Mouse (Mus musculus) thymus, adult 2 months (tissue): ENCODE data around the gene Atxn1. TPM values are rescaled to one million over a fixed set of nuclear protein-coding genes. Genes with fewer than 3 reads are reported as not detected.

Source experiments
- DNase-seq: peaks from one replicate; pipeline ENCODE4 v3.0.0; 2021
- H3K27ac ChIP-seq: fragments of 200-500 bp; 2 replicates; pipeline ENCODE4 v1.5.1; 2012; ENCODE audit warnings: low read length, control low read depth; ENCODE audit not compliant: control insufficient read depth, insufficient read depth
- H3K27me3 ChIP-seq: fragments of 200-500 bp; 2 replicates; pipeline ENCODE4 v1.6.1; 2012; ENCODE audit warnings: mild to moderate bottlenecking, low read length, moderate library complexity, mixed read lengths; ENCODE audit not compliant: control insufficient read depth, insufficient read depth
- H3K36me3 ChIP-seq: fragments of 200-500 bp; 2 replicates; pipeline ENCODE4 v1.6.1; 2012; ENCODE audit warnings: mild to moderate bottlenecking, low read length, moderate library complexity; ENCODE audit not compliant: control insufficient read depth, insufficient read depth
- H3K4me1 ChIP-seq: fragments of 200-500 bp; replicated peaks from 2 replicates; pipeline ENCODE4 v1.6.1; 2012; ENCODE audit warnings: low read length; ENCODE audit not compliant: control insufficient read depth, insufficient read depth
- H3K4me3 ChIP-seq: fragments of 200-500 bp; 2 replicates; pipeline ENCODE4 v1.5.1; 2012; ENCODE audit warnings: mild to moderate bottlenecking, low read length, control low read depth, moderate library complexity; ENCODE audit not compliant: control insufficient read depth, insufficient read depth
- CTCF ChIP-seq: fragments of 200-500 bp; IDR thresholded peaks from 2 replicates; pipeline ENCODE4 v1.5.1; 2012; ENCODE audit warnings: mild to moderate bottlenecking, control low read depth, low read length, moderate library complexity, borderline replicate concordance; ENCODE audit not compliant: control insufficient read depth, poor library complexity, insufficient read depth; ENCODE audit errors: extremely low read depth
- POLR2A ChIP-seq: fragments of 200-500 bp; IDR thresholded peaks from 2 replicates; pipeline ENCODE4 v1.6.1; 2012; ENCODE audit warnings: mild to moderate bottlenecking, low read length, control low read depth, moderate library complexity; ENCODE audit not compliant: control insufficient read depth, poor library complexity, insufficient read depth; ENCODE audit errors: extremely low read depth
- WGBS: fragments of 180-500 bp; shearing (Covaris S2); methylation state at CpG from one replicate; pipeline ENCODE4 v1.1.7; 2018; 5-methylcytosine and 5-hydroxymethylcytosine counted together
- polyA plus RNA-seq: library from polyadenylated mRNA; depleted of rRNA; stranded (reverse); fragments of >200 nt; gene quantifications from 2 replicates; pipeline ENCODE4 v1.2.3, GENCODE M21; 2012

Gene Atxn1
- polyA plus RNA-seq, 1 experiment = 13.5 TPM

DNA sequence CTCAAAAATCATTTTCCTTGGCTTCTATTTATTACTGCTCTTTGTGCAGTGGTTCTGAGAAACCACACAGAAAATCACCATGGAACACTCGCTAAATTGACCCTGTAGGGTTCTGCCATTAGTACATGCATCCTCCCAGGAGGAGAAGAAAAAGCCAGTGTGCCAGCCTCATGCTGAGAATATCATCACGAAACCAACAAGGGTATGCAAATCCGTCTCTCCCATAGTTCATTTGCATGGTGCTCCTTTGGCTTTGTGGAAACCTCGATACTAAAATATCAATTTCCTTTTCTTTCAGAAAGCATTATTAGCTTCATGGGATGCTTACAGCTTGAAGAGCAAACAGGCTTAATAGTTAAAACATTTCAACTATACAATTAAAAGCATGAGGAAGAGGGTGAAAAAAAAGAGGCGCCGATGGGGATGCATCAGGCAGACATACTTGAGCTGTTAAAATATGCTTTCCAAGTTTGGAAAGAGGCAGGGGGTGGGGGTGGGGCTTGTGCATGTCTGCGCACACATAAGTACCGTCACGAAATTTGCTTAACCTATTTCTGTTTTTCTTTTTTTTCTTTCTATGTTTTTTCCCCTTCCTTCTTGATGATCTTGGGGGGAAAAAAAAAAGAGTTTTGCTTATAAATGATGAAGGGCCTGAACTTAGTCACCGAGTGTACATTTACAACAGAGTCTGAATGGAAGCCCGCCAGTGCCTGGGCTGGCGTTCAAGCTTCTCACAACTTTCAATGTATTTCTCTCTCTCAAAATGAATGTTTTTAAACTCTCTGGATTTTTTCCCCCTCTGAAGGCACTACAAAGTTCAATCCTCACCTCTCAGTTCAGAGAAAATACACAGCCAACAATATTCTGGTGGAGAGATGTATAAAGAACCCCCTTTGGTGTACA lies 303.3 kb downstream of the Atxn1 start:
- Histone ChIP-seq H3K4me1 (no peaks in the 10 kb centered on the region), H3K27ac (no peak overlapping the region), H3K4me3 (no peak overlapping the region), H3K27me3 (no peaks in the 10 kb centered on the region), H3K36me3 (no peaks in the 10 kb centered on the region)
- 95% methylated on average over 12 of the region's 12 CpGs for WGBS
- TF ChIP-seq CTCF (no peak), POLR2A (no peak)
- DNase-seq = no peak

DNA sequence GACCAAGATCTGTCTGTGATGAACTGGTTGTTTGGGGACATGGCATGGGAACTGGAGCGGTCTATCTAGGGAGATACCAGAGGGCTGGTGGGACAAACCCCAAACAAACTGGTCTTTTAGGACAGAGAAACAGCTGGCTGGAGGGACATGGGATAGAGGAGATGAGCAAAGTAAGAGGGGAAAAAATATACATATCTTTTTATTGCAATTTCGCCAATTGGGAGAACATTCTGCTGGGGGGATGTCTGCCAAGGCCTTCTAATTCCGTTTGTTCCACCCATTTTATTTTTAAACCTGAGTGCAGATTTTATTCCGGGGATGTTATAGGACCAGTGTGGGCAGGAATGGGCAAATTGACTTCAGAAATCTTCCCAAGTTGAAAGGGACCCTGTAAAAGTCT lies 305.0 kb downstream of the Atxn1 start:
- DNase-seq = no peak
- Histone ChIP-seq H3K4me3 (no peak overlapping the region), H3K27ac (no peak overlapping the region), H3K27me3 (no peaks in the 10 kb centered on the region), H3K36me3 (no peaks in the 10 kb centered on the region), H3K4me1 (no peaks in the 10 kb centered on the region)
- 94% methylated on average over 4 of the region's 4 CpGs for WGBS
- TF ChIP-seq POLR2A (no peak), CTCF (no peak)

DNA sequence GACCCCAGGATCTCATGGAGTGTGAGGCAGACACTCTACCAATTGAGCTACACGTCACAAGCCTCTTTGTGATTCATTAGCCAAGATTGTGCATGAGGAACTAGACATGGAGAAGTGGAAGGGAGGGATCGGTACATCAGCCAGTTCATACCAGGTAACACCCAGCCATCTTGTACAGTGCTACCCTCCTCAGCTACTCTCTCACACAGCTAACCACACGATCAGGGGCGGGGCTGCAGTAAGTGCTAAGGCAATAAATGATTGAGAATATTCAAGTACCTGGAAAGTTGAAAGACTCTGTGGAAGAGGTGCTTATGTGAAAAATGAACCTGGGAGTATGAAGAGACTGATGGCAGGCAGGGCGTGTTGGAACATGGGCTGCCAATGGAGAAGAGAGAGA lies 306.5 kb downstream of the Atxn1 start:
- Histone ChIP-seq H3K27ac (no peak overlapping the region), H3K4me1 (no peaks in the 10 kb centered on the region), H3K36me3 (no peaks in the 10 kb centered on the region), H3K27me3 (no peaks in the 10 kb centered on the region), H3K4me3 (no peak overlapping the region)
- DNase-seq = no peak
- TF ChIP-seq CTCF = no peak
- TF ChIP-seq POLR2A = no peak
- WGBS = 96% methylated on average over 5 of the region's 5 CpGs

DNA sequence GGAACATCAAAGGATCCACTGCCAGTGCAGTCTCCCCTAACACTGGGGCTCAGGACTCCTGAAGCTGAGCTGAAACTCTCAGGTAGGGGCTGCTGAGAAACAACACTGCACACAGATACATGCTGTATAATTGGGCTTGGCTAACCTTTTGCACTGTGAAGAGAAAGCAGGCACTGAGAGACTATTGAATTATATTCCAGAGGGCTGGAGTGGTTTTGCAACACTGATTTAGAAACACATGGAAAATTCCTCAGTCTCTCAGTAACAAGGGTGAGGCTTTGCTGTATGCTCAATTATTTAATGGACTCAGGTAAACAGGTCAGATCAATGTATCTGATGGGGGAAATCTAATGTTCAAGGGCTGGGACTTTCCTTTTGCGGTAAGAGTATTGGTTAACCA lies 307.6 kb downstream of the Atxn1 start:
- DNase-seq = no peak
- Histone ChIP-seq H3K27me3 (no peaks in the 10 kb centered on the region), H3K36me3 (no peaks in the 10 kb centered on the region), H3K4me3 (no peak overlapping the region), H3K4me1 (no peaks in the 10 kb centered on the region), H3K27ac (no peak overlapping the region)
- 100% methylated on average over 1 of the region's 1 CpGs for WGBS
- TF ChIP-seq CTCF = no peak
- no peak for TF ChIP-seq POLR2A

DNA sequence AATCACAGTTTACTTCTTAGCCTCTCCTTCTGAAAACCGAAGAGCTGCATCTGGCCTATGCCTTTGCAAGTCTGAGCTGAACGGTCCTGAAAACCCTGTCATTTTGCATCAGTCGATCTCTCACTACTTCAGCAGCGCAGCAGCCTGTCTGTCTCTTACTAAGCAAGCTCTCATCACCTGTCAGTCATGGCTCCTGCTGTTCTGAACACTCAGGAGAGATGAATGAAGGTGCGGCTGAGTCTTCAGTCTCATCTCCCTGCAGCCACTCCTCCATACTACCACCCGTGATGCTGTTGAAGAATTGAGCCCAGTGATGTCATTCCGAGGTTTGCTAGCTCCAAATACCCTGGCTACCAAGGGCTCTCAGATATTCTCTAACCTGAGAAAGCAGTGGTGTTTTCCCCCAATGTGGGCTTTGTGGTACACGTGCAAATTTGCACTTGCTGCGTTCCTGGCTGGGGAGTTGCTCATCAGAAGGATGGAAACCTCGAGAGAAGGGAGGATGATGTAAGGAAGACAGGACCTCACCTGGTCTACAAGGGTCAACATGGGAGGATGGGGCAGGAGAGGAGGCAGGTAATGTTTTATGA lies 313.1 kb downstream of the Atxn1 start:
- no peak for TF ChIP-seq CTCF
- TF ChIP-seq POLR2A = no peak
- Histone ChIP-seq H3K27me3 (no peaks in the 10 kb centered on the region), H3K36me3 (no peaks in the 10 kb centered on the region), H3K27ac (no peak overlapping the region), H3K4me3 (no peak overlapping the region), H3K4me1 (no peaks in the 10 kb centered on the region; the same call in 1 of the 2 replicates)
- no peak for DNase-seq
- 93% methylated on average over 10 of the region's 10 CpGs for WGBS

DNA sequence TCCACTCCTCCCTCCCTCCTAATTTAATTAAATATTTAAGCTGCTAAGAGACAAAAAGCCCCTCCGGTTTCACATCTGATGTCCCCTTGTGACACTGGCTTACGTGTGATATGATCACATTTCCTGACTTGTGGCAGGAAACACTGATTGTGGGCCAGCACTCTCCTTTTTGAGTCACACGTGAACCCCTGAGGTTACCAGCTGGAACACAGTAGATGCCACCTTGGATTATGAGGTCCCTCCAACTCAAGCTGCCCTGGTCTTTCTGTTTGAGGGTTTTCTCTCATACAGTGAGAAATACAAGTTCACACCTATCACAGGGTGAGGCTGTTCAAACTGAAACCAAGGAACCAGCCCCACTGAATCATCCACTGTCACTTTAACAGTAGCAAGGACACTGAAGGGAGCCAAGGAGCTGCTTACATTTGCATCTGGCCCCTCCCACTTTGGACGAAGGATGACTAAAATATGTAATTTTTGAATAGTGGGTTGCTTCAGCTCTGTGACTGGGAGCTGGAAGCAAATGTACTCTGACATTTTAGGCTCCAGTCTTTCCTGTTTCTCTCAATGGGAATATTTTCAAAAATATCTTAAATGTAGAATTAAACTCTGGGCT lies 315.5 kb downstream of the Atxn1 start:
- H3K4me1 ChIP-seq = no peaks in the 10 kb centered on the region; the same call in 1 of the 2 replicates
- WGBS = 12% methylated on average over 4 of the region's 4 CpGs
- no peaks in the 10 kb centered on the region for H3K27me3 ChIP-seq
- H3K4me3 ChIP-seq = no peak overlapping the region
- no peak overlapping the region for H3K27ac ChIP-seq
- no peaks in the 10 kb centered on the region for H3K36me3 ChIP-seq
- no peak for TF ChIP-seq CTCF
- no peak for TF ChIP-seq POLR2A
- no peak for DNase-seq
